ENCODE assay signal across 8 mouse cellular contexts in the genomic region with DNA sequence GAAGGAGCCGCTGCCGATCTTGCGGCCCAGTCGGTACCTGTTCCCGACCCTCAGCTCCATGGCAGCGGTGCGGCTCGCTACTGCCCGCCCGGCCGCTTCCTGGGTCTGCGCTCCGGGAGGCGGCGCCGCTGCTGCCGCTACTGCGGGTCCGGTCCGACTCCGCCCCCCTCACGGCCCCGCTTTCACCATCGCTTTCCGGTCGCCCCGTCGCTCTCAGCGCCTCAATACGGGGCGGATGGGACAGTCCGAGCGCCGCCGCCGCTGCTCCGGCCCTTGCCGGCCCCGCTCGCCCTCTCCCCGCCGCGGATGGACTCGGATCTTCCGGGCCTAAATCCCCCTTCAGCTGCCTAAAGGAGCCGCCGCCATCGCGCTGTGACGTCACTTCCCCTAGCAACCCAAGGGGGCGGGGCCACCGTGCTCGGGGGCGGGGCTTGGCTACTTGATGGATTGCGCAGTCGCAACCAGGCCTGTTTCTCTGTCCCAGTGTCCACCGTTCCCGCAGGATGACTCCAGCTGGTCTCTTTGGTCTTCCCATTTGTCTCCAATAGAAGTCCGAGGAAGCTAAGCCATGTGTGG. TPM values are rescaled to one million over a fixed set of nuclear protein-coding genes. Genes with fewer than 3 reads are reported as not detected.
DNase-seq lines count a peak whose midpoint lies in the region; ATAC-seq lines count a peak whose summit lies in the region.

A gene (minus strand): TSS at position 380 of the 576 bp plus-strand sequence.

- H3K36me3 ChIP-seq in hindbrain, embryonic 11.5 days (ENCODE audit: control insufficient read depth, insufficient read depth, low read length), result no peaks in the 10 kb centered on the region

- H3K4me2 ChIP-seq in hindbrain, embryonic 11.5 days (replicated peaks; ENCODE audit: low read depth, low read length), result peak within 1 kb of the TSS; percentile 87

- WGBS in hindbrain, embryonic 11.5 days, result under 1% methylated on average over 58 of the region's 59 CpGs

- peak within 1 kb of the TSS; percentile 96 for H3K4me3 ChIP-seq in hindbrain, embryonic 11.5 days (ENCODE audit: low read depth, low read length)

- no peaks in the 10 kb centered on the region for H3K27me3 ChIP-seq in hindbrain, embryonic 11.5 days (ENCODE audit: control insufficient read depth, insufficient read depth, low read length)

- peak within 1 kb of the TSS; percentile 98 for H3K27ac ChIP-seq in hindbrain, embryonic 11.5 days (ENCODE audit: low read depth, low read length)

- H3K9ac ChIP-seq in hindbrain, embryonic 11.5 days (ENCODE audit: low read depth, low read length), result peak within 1 kb of the TSS; percentile 99

- H3K9me3 ChIP-seq in hindbrain, embryonic 11.5 days (ENCODE audit: control insufficient read depth, low read length), result no peaks in the 10 kb centered on the region

- H3K4me1 ChIP-seq in hindbrain, embryonic 11.5 days (replicated peaks; ENCODE audit: control insufficient read depth, insufficient read depth, low read length), result peaks cover 4% of the 10 kb centered on the region

- peak; percentile 90 for ATAC-seq in hindbrain, embryonic 11.5 days (ENCODE audit: low FRiP score)

- DNase-seq in MN1 (ENCODE audit: low spot score), result peak; percentile 99
- peak; percentile 100 for DNase-seq in cerebellum, adult 9-10 months
- DNase-seq in frontal cortex, adult 2 months (ENCODE audit: extremely low spot score in 1 of 2, low spot score in 1 of 2), result peak; percentile 95 to 99
- peak; percentile 99 for DNase-seq in hindbrain, embryonic 11.5 days (ENCODE audit: low spot score)
- peak; percentile 100 for DNase-seq in layer of hippocampus, postnatal 10 days (ENCODE audit: low spot score in 2 of 2)
- peak; percentile 99 for DNase-seq in lung, postnatal 10 days
- DNase-seq in ovary, postnatal 36 days (ENCODE audit: low spot score), result peak; percentile 99
- peak; percentile 99 for DNase-seq in thymus, postnatal 25 days

RNA-seq across cellular contexts. Expression of the gene that starts here (rescaled TPM):
- 103 and 105 TPM in 2 replicates for polyA plus RNA-seq in frontal cortex, adult 2 months (2012; rRNA removed)
- polyA plus RNA-seq in hindbrain, embryonic 11.5 days (2014; fragmentation: Nextera tagmentation; extraction: Ambion mirVana), result 58.4 and 71.3 TPM in 2 replicates
- total RNA-seq in layer of hippocampus, postnatal 10 days (2021), result 100 to 1,000 TPM; 115 TPM

Comparison
In these comparisons a context has a peak if more than half of its experiments do, and no peak if none do; other contexts are left out.
1. Peak in every context shown above with its lines: DNase-seq, ATAC-seq, H3K4me3 ChIP-seq and H3K27ac ChIP-seq.